Mouse (Mus musculus): Measurements from ENCODE around the gene Ascl3.

DNA sequence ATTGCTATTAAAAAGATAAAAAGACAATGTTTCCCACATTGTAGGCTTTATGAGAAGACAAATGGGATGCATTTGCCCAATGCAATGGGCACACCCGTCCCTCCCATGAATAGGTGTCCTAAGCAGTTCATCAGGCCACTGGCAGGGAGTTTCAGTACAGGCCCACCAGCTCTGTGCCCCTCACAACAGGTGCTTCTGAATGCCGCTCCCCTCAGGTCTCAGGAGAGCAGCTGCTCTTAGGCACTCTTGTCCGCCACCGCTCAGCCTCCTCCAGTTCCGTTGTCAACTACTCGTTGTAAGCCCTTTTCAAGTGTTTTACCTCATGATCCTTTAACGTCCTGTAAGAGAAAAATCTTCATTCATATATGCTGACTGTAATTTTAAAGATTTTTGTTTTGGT lies 19.3 kb downstream of the Ascl3 start:
- TF ChIP-seq CTCF (IDR thresholded peaks at IDR 0.05; ENCODE audit: borderline replicate concordance, insufficient read depth, low read length) (no peak), POLR2A (IDR thresholded peaks at IDR 0.05; ENCODE audit: low read depth, low read length) (no peak)
